Mouse (Mus musculus): ENCODE measurements around the gene Lgr4. TPM values are rescaled to one million over a fixed set of nuclear protein-coding genes. Genes with fewer than 3 reads are reported as not detected.

Lgr4 gene
- polyA plus RNA-seq, 1 experiment from 2014 or later: 4.7 TPM

GRCm38 (mm10) chr2:109891471-109891870 is 26.0 kb upstream of the Lgr4 start:
- H3K4me3 ChIP-seq (ENCODE audit: low read depth, low read length): peak overlapping the region; percentile 89
- peak overlapping the region; percentile 97 for H3K9ac ChIP-seq (ENCODE audit: low read length)
- H3K4me2 ChIP-seq (ENCODE audit: low read length): peak overlapping the region; percentile 74
- H3K9me3 ChIP-seq (replicated peaks; ENCODE audit: control insufficient read depth, low read length): no peaks in the 10 kb centered on the region; the same call in 1 of the 2 replicates
- ATAC-seq: no peak
- 14% methylated on average over 4 of the region's 4 CpGs for WGBS
- peaks cover 26% of the 10 kb centered on the region for H3K36me3 ChIP-seq (ENCODE audit: control insufficient read depth, insufficient read depth, low read length)
- H3K4me1 ChIP-seq (ENCODE audit: control insufficient read depth, insufficient read depth, low read length): peaks cover 9% of the 10 kb centered on the region
- H3K27me3 ChIP-seq (replicated peaks; ENCODE audit: control insufficient read depth, insufficient read depth, low read length): no peaks in the 10 kb centered on the region
- peak overlapping the region; percentile 79; the same call in 1 of the 2 replicates for H3K27ac ChIP-seq (ENCODE audit: low read depth, low read length)
- peak; percentile 57 for DNase-seq (ENCODE audit: low spot score)

DNA sequence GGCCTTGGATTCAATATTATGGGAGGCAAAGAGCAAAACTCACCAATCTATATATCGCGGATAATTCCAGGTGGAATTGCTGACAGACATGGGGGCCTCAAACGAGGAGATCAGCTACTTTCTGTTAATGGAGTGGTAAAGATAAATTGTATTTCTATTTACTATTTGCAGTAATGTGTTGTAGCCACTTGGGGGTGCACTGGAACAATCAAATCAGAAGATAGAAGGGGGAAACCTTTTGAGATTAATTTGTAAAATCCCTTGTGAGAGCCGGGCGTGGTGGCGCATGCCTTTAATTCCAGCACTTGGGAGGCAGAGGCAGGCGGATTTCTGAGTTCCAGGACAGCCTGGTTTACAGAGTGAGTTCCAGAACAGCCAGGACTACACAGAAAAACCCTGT is 21.1 kb upstream of the Lgr4 start:
- H3K27me3 ChIP-seq (replicated peaks; ENCODE audit: control insufficient read depth, insufficient read depth, low read length): no peaks in the 10 kb centered on the region
- no peak overlapping the region for H3K4me3 ChIP-seq (ENCODE audit: low read depth, low read length)
- H3K4me1 ChIP-seq (ENCODE audit: control insufficient read depth, insufficient read depth, low read length): peaks cover 9% of the 10 kb centered on the region
- peaks cover 60% of the 10 kb centered on the region for H3K36me3 ChIP-seq (ENCODE audit: control insufficient read depth, insufficient read depth, low read length)
- H3K9me3 ChIP-seq (replicated peaks; ENCODE audit: control insufficient read depth, low read length): no peaks in the 10 kb centered on the region
- H3K27ac ChIP-seq (ENCODE audit: low read depth, low read length): no peak overlapping the region
- ATAC-seq: no peak
- no peak overlapping the region for H3K4me2 ChIP-seq (ENCODE audit: low read length)
- WGBS: 83% methylated on average over 7 of the region's 7 CpGs
- no peak for DNase-seq (ENCODE audit: low spot score)
- no peak overlapping the region for H3K9ac ChIP-seq (ENCODE audit: low read length)

DNA sequence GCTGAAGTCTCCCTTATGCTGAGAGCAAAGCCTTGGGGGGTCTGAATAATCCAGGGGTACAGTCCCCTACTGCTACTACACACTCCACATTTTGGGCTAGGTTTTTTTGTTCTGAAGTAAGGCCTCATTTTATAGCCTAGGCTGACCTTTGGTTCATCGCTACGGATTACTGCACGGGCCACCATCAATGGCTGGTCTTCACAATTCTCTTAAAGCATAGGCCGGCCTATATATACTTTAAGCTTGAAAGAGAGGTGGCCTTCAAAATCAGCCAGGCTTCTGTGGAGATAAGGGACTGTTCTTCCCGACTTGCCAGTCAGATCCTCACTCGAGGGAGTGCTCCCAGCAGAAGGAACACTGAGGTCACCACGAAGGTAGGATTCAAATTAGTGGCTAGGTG is 14.6 kb upstream of the Lgr4 start:
- ATAC-seq: no peak
- H3K4me2 ChIP-seq (ENCODE audit: low read length): no peak overlapping the region
- no peak overlapping the region for H3K9ac ChIP-seq (ENCODE audit: low read length)
- WGBS: 80% methylated on average over 7 of the region's 7 CpGs
- no peak overlapping the region for H3K27ac ChIP-seq (ENCODE audit: low read depth, low read length)
- peaks cover 33% of the 10 kb centered on the region for H3K36me3 ChIP-seq (ENCODE audit: control insufficient read depth, insufficient read depth, low read length)
- no peaks in the 10 kb centered on the region for H3K27me3 ChIP-seq (replicated peaks; ENCODE audit: control insufficient read depth, insufficient read depth, low read length)
- H3K4me1 ChIP-seq (ENCODE audit: control insufficient read depth, insufficient read depth, low read length): no peaks in the 10 kb centered on the region
- no peak overlapping the region for H3K4me3 ChIP-seq (ENCODE audit: low read depth, low read length)
- DNase-seq (ENCODE audit: low spot score): no peak
- H3K9me3 ChIP-seq (replicated peaks; ENCODE audit: control insufficient read depth, low read length): no peaks in the 10 kb centered on the region

DNA sequence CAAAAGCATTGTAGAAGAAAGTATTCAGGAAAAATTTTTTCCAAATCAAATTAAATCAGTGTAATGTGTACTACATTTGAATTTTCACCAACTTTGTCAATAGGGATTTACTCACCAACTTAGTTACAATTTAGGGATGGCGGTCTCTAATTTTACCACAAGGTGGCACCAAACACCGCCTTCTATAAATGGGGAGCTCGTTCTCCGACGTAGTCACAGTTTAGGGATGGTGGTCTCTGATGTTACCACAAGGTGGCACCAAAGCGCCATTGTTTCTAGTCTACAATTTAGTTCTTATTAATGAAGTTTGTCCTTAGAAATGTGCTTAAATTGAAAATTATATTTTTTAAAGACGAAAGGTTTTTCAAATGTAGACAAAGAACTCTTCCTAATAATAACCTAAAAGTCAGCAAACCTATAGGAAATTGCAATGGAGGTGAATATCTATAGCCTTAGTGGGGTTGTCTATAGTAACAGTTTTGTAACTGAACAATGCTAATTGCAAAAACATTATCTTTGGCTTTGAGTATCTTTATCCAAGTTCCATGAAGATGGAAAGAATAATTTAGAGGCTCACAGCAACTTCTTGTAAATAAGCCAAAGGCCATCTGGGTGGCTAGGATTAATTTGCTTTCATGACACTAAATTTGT is 13.2 kb upstream of the Lgr4 start:
- H3K4me2 ChIP-seq (ENCODE audit: low read length): no peak overlapping the region
- H3K4me1 ChIP-seq (ENCODE audit: control insufficient read depth, insufficient read depth, low read length): no peaks in the 10 kb centered on the region
- peaks cover 21% of the 10 kb centered on the region for H3K36me3 ChIP-seq (ENCODE audit: control insufficient read depth, insufficient read depth, low read length)
- H3K4me3 ChIP-seq (ENCODE audit: low read depth, low read length): no peak overlapping the region
- H3K27ac ChIP-seq (ENCODE audit: low read depth, low read length): no peak overlapping the region
- H3K27me3 ChIP-seq (replicated peaks; ENCODE audit: control insufficient read depth, insufficient read depth, low read length): no peaks in the 10 kb centered on the region
- H3K9me3 ChIP-seq (replicated peaks; ENCODE audit: control insufficient read depth, low read length): no peaks in the 10 kb centered on the region
- under 1% methylated on average over 7 of the region's 7 CpGs for whole genome bisulfite sequencing
- DNase-seq (ENCODE audit: low spot score): peak; percentile 96
- no peak overlapping the region for H3K9ac ChIP-seq (ENCODE audit: low read length)
- ATAC-seq: peak; percentile 84

- H3K4me1 ChIP-seq (ENCODE audit: control insufficient read depth, insufficient read depth, low read length): no peaks in the 10 kb centered on the region
- 0 out of 2 replicates have a peak, but pooled peaks cover 3% of the 10 kb centered on the region for H3K27me3 ChIP-seq (replicated peaks; ENCODE audit: control insufficient read depth, insufficient read depth, low read length)
- DNase-seq (ENCODE audit: low spot score) (no peak), ATAC-seq (no peak)
- H3K36me3 ChIP-seq (ENCODE audit: control insufficient read depth, insufficient read depth, low read length): no peaks in the 10 kb centered on the region
- no peak overlapping the region for H3K27ac ChIP-seq (ENCODE audit: low read depth, low read length)
- no peak overlapping the region for H3K4me2 ChIP-seq (ENCODE audit: low read length)
- H3K9me3 ChIP-seq (replicated peaks; ENCODE audit: control insufficient read depth, low read length): no peaks in the 10 kb centered on the region
- 80% methylated on average over 2 of the region's 2 CpGs for WGBS
- H3K9ac ChIP-seq (ENCODE audit: low read length): no peak overlapping the region
- no peak overlapping the region for H3K4me3 ChIP-seq (ENCODE audit: low read depth, low read length)
Observed at GRCm38 (mm10) chr2:109909122-109909521, 8.3 kb upstream of the Lgr4 start.

DNA sequence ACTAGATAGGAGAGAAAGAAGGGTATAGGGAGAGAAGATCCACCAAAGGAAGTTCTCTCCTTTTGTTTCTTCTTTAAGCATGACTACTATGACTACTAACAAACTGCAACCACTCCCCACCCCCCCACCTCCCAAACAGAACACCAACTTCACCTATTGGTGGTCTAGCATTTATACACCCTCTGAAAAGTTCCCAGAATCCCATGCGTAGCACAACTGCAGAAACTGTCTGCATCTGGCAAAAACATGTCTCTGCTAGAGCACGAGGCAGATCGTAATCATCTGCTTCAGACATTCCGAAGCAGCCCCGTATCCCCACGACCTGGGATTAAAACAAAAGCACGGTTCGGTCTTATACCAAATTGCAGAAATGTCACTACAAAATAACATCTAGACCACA is 5.2 kb upstream of the Lgr4 start:
- 96% methylated on average over 8 of the region's 8 CpGs for WGBS
- Histone ChIP-seq H3K9me3 (replicated peaks; ENCODE audit: control insufficient read depth, low read length) (no peaks in the 10 kb centered on the region), H3K4me2 (ENCODE audit: low read length) (no peak overlapping the region), H3K36me3 (ENCODE audit: control insufficient read depth, insufficient read depth, low read length) (no peaks in the 10 kb centered on the region), H3K27ac (ENCODE audit: low read depth, low read length) (no peak overlapping the region), H3K4me3 (ENCODE audit: low read depth, low read length) (no peak overlapping the region), H3K4me1 (ENCODE audit: control insufficient read depth, insufficient read depth, low read length) (no peaks in the 10 kb centered on the region), H3K27me3 (replicated peaks; ENCODE audit: control insufficient read depth, insufficient read depth, low read length) (0 out of 2 replicates have a peak, but pooled peaks cover 6% of the 10 kb centered on the region), H3K9ac (ENCODE audit: low read length) (no peak overlapping the region)
- no peak for ATAC-seq
- DNase-seq (ENCODE audit: low spot score): no peak

GRCm38 (mm10) chr2:109912766-109913165 is 4.7 kb upstream of the Lgr4 start:
- H3K36me3 ChIP-seq (ENCODE audit: control insufficient read depth, insufficient read depth, low read length): no peaks in the 10 kb centered on the region
- no peak for ATAC-seq
- H3K27ac ChIP-seq (ENCODE audit: low read depth, low read length): no peak overlapping the region
- H3K4me2 ChIP-seq (ENCODE audit: low read length): no peak overlapping the region
- H3K4me1 ChIP-seq (ENCODE audit: control insufficient read depth, insufficient read depth, low read length): no peaks in the 10 kb centered on the region
- 0 out of 2 replicates have a peak, but pooled peaks cover 6% of the 10 kb centered on the region for H3K27me3 ChIP-seq (replicated peaks; ENCODE audit: control insufficient read depth, insufficient read depth, low read length)
- no peak overlapping the region for H3K9ac ChIP-seq (ENCODE audit: low read length)
- no peak for DNase-seq (ENCODE audit: low spot score)
- WGBS: 89% methylated on average over 12 of the region's 12 CpGs
- no peak overlapping the region for H3K4me3 ChIP-seq (ENCODE audit: low read depth, low read length)
- no peaks in the 10 kb centered on the region for H3K9me3 ChIP-seq (replicated peaks; ENCODE audit: control insufficient read depth, low read length)

DNA sequence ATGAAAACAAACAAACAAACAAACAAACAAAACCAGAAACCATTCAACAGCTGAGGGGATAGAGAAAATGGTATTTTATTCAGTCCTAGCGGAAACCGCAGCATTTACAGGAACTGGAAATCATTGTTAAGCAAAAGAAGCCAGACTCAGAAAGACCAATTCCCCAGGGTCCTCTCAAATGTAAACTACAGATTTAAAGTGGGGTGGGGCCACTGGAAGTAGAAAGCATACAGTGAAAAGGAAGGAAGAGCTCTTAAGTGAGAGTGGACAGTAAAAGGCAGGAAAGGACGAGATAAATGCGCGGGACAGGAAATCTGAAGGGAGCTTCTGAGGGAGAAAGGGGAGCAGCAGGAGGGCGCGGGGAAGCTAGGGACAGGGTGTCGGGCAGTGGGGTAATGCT is 4.2 kb upstream of the Lgr4 start:
- WGBS: 82% methylated on average over 8 of the region's 8 CpGs
- ATAC-seq: no peak

GRCm38 (mm10) chr2:109914601-109915000 is 2.8 kb upstream of the Lgr4 start:
- Histone ChIP-seq H3K27me3 (replicated peaks; ENCODE audit: control insufficient read depth, insufficient read depth, low read length) (peaks cover 15% of the 10 kb centered on the region), H3K4me3 (ENCODE audit: low read depth, low read length) (no peak overlapping the region), H3K27ac (ENCODE audit: low read depth, low read length) (no peak overlapping the region), H3K9me3 (replicated peaks; ENCODE audit: control insufficient read depth, low read length) (no peaks in the 10 kb centered on the region), H3K9ac (ENCODE audit: low read length) (no peak overlapping the region), H3K36me3 (ENCODE audit: control insufficient read depth, insufficient read depth, low read length) (no peaks in the 10 kb centered on the region), H3K4me2 (ENCODE audit: low read length) (no peak overlapping the region), H3K4me1 (ENCODE audit: control insufficient read depth, insufficient read depth, low read length) (peaks cover 12% of the 10 kb centered on the region)
- no peak for DNase-seq (ENCODE audit: low spot score)
- ATAC-seq: no peak

More for the DNA sequence above, 4.2 kb upstream of the Lgr4 start:
- Histone ChIP-seq H3K27me3 (replicated peaks; ENCODE audit: control insufficient read depth, insufficient read depth, low read length) (0 out of 2 replicates have a peak, but pooled peaks cover 6% of the 10 kb centered on the region), H3K9ac (ENCODE audit: low read length) (no peak overlapping the region), H3K27ac (ENCODE audit: low read depth, low read length) (no peak overlapping the region), H3K4me3 (ENCODE audit: low read depth, low read length) (no peak overlapping the region), H3K4me1 (ENCODE audit: control insufficient read depth, insufficient read depth, low read length) (peaks cover 1% of the 10 kb centered on the region; the same call in 1 of the 2 replicates), H3K4me2 (ENCODE audit: low read length) (no peak overlapping the region), H3K36me3 (ENCODE audit: control insufficient read depth, insufficient read depth, low read length) (no peaks in the 10 kb centered on the region), H3K9me3 (replicated peaks; ENCODE audit: control insufficient read depth, low read length) (no peaks in the 10 kb centered on the region)
- DNase-seq (ENCODE audit: low spot score): no peak
